Mouse (Mus musculus) midbrain, embryonic 12.5 days (tissue): ENCODE results near the gene Cuzd1. TPM values are rescaled to one million over a fixed set of nuclear protein-coding genes. Genes with fewer than 3 reads are reported as not detected.

ENCODE experiments used
- ATAC-seq: fragments of 200-750 bp; cut with Nextera tagmentation; 2 replicates; pipeline ENCODE4 v1.8.0; 2017; ENCODE audit warnings: low read depth, moderate TSS enrichment, moderate library complexity; ENCODE audit not compliant: low FRiP score
- H3K27ac ChIP-seq: fragments of 300-500 bp; sonication (generic); replicated peaks from 2 replicates; pipeline ENCODE4 v1.5.1; 2016; ENCODE audit warnings: mild to moderate bottlenecking
- H3K27me3 ChIP-seq: fragments of 300-500 bp; sonication (generic); 2 replicates; pipeline ENCODE4 v1.6.1; 2016; ENCODE audit warnings: mild to moderate bottlenecking
- H3K36me3 ChIP-seq: fragments of 300-500 bp; sonication (generic); 2 replicates; pipeline ENCODE4 v1.6.1; 2016
- H3K4me1 ChIP-seq: fragments of 300-500 bp; sonication (generic); 2 replicates; pipeline ENCODE4 v1.6.1; 2016
- H3K4me2 ChIP-seq: fragments of 300-500 bp; sonication (generic); replicated peaks from 2 replicates; pipeline ENCODE4 v1.6.1; 2016; ENCODE audit warnings: mild to moderate bottlenecking, moderate library complexity
- H3K4me3 ChIP-seq: fragments of 300-500 bp; sonication (generic); 2 replicates; pipeline ENCODE4 v1.5.1; 2016; ENCODE audit warnings: mild to moderate bottlenecking
- H3K9ac ChIP-seq: fragments of 300-500 bp; sonication (generic); replicated peaks from 2 replicates; pipeline ENCODE4 v1.6.1; 2016; ENCODE audit warnings: mild to moderate bottlenecking, moderate library complexity
- H3K9me3 ChIP-seq: fragments of 300-500 bp; sonication (generic); 2 replicates; pipeline ENCODE4 v1.6.1; 2016; ENCODE audit warnings: mild to moderate bottlenecking
- WGBS: fragments of 180-500 bp; shearing (Covaris S2); methylation state at CpG from one replicate; pipeline ENCODE4 v1.1.7; 2016; 5-methylcytosine and 5-hydroxymethylcytosine counted together
- polyA plus RNA-seq: library from polyadenylated mRNA; unstranded; fragments of >200 nt; fragmentation: Nextera tagmentation; extraction: Ambion mirVana; gene quantifications from 2 replicates; pipeline ENCODE4 v1.2.1, GENCODE M21; 2016

Cuzd1 gene
- polyA plus RNA-seq = not detected in 2 replicates

DNA sequence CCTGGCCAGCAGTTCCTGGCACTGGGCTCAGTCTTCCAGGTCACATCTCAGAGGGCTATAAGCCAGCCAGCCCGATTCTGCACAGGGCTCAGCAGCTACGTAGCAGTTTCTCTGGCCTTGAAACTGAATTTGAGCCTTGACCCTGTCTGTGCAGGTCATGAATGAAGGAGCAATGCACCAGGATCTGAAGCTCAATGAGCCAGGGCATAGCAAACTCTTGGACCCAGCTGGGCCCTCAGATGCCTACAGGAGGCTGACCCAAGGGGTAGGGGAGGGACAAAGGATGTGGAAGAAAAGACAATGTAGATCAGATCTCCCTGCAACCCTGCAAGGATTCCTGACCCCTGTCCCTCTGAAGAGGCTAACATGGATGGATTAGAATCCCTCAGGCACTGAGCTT is at the start of gene Cuzd1:
TSS of gene Cuzd1 (minus strand) at position 101 of the 400 bp plus-strand sequence.
- H3K9me3 ChIP-seq = no peaks in the 10 kb centered on the region
- H3K27ac ChIP-seq = no peak within 1 kb of the TSS
- no peak within 1 kb of the TSS for H3K4me2 ChIP-seq
- no peak within 1 kb of the TSS for H3K4me3 ChIP-seq
- ATAC-seq = no peak
- H3K4me1 ChIP-seq = no peaks in the 10 kb centered on the region
- no peaks in the 10 kb centered on the region for H3K27me3 ChIP-seq
- H3K9ac ChIP-seq = no peak within 1 kb of the TSS
- H3K36me3 ChIP-seq = no peaks in the 10 kb centered on the region
- 76% methylated on average over 2 of the region's 2 CpGs for WGBS

DNA sequence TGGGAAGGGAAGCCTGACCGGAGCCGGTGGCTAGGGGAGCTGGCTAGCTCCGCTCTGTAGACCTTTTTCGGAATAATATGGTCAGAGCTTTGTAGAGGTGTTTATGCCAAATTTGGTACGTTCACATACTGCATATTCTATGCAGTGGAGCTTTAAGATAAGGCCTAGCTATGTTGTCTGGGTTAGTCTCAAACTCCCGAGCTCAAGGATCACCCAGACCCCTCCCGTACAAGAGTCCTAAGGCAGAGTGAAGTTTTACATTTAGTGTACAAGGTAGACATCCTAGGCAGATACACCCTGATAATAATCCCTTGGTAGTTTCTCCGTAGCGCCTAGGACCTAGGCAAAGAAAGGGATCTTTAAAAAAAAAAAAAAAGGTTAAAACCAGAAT is 49.4 kb upstream of the Cuzd1 start:
- Histone ChIP-seq H3K27ac (peak overlapping the region; percentile 90), H3K4me1 (peaks cover 6% of the 10 kb centered on the region; the same call in 1 of the 2 replicates), H3K9me3 (no peaks in the 10 kb centered on the region), H3K4me2 (peak overlapping the region; percentile 66), H3K36me3 (no peaks in the 10 kb centered on the region), H3K4me3 (peak overlapping the region; percentile 67), H3K9ac (peak overlapping the region; percentile 83), H3K27me3 (no peaks in the 10 kb centered on the region)
- 8% methylated on average over 9 of the region's 9 CpGs for WGBS
- ATAC-seq = no peak; the same call in 1 of the 2 replicates

DNA sequence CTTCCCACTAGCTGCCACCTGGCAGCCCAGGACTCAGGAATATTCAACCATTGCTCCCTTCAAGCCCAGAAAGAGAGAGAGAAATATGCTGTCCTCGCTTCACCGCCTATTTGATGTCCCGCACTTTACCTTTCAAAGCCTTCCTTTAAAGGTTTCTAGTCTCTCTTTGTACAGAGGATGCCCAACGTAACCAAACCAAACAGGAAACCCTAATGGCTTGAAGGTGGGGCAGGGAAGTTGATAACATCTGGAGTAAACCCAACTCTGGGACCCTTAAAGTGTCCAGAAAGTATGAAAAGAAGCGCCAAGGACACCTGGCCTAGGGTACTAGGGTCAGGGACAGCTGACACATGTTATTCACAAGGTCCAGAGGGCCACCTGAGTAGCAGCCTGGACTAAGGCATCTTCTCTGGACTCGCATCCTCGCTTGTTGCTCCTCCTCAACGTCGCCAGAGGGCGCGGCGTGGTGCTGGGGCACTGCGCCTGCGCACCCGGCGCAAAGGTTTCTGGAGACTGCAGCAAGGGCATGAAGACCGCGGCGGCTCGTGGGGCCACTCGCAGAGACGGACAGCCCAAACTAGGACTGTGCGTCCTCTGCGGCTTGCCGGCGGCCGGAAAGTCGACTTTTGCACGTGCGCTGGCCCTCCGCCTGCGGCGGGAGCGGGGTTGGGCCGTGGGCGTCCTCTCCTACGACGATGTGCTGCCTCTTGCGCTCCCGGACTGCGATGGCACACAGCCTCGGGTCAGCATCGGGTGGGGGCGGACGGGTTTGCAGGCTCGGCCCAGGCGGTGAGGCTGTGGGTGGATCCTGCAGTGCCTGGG is 48.8 kb upstream of the Cuzd1 start, which contains the start of gene Pstk:
TSS of gene Pstk (plus strand) at position 494 of the 822 bp plus-strand sequence.
- no peaks in the 10 kb centered on the region for H3K36me3 ChIP-seq
- no peaks in the 10 kb centered on the region for H3K27me3 ChIP-seq
- H3K4me3 ChIP-seq = peak within 1 kb of the TSS; percentile 67
- peak within 1 kb of the TSS; percentile 83 for H3K9ac ChIP-seq
- peak within 1 kb of the TSS; percentile 90 for H3K27ac ChIP-seq
- 5% methylated on average over 45 of the region's 47 CpGs for WGBS
- H3K4me1 ChIP-seq = peaks cover 6% of the 10 kb centered on the region; the same call in 1 of the 2 replicates
- H3K4me2 ChIP-seq = peak within 1 kb of the TSS; percentile 66
- no peaks in the 10 kb centered on the region for H3K9me3 ChIP-seq
- peak; percentile 96 for ATAC-seq

DNA sequence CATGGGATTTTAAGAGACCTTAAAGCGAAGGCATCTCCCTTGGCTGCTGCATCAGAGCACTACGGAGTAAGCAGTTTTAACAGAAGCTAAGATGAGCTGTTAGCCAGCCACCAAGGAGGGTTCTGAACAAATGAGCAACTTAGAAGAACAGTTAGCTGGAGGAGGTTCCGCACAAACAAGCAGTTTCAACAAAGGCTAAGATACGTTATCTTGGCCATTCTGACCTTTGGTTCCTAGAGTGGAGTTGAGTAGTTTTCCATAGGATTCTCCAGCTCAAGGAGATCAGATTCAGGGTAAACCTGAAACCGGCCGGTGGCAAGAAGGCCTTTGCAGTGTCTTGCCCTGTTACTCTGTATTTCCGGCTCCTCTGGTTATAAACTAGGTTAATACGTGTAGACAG is 42.0 kb upstream of the Cuzd1 start:
- no peaks in the 10 kb centered on the region for H3K9me3 ChIP-seq
- no peak overlapping the region for H3K9ac ChIP-seq
- no peak overlapping the region for H3K27ac ChIP-seq
- no peak for ATAC-seq
- peaks cover 2% of the 10 kb centered on the region; the same call in 1 of the 2 replicates for H3K36me3 ChIP-seq
- peaks cover 8% of the 10 kb centered on the region for H3K27me3 ChIP-seq
- no peak overlapping the region for H3K4me2 ChIP-seq
- peaks cover 16% of the 10 kb centered on the region for H3K4me1 ChIP-seq
- H3K4me3 ChIP-seq = no peak overlapping the region
- 95% methylated on average over 8 of the region's 8 CpGs for WGBS

- WGBS = under 1% methylated on average over 55 of the region's 55 CpGs
- H3K9me3 ChIP-seq = no peaks in the 10 kb centered on the region
- peak; percentile 97 for ATAC-seq
Measured at GRCm38 (mm10) chr7:131362615-131363300, 40.7 kb upstream of the Cuzd1 start, which contains the start of gene 2310057M21Rik. Gene 2310057M21Rik (minus strand): TSS chr7:131362759.

DNA sequence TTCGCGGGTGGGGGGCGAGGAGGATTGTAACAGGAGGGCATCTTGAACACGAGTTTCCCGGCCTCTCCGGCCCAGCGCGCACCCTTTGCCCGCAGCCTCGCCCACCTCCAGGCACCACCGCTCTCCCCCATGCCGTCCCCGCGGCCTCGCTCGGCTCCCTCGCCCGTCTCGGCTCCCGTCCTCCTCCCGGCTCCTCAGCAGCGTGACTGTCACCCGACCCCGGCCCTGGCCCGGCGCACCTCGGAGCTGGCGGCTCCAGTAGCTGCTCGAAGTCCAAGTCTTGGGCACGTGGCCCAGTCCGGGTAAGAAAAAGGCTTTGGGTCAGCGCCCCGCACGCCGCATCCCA is 40.1 kb upstream of the Cuzd1 start:
- H3K4me1 ChIP-seq = peaks cover 16% of the 10 kb centered on the region
- H3K9ac ChIP-seq = peak overlapping the region; percentile 89
- H3K4me3 ChIP-seq = peak overlapping the region; percentile 80
- H3K27ac ChIP-seq = peak overlapping the region; percentile 88
- H3K36me3 ChIP-seq = peaks cover 20% of the 10 kb centered on the region
- peak overlapping the region; percentile 90 for H3K4me2 ChIP-seq
- ATAC-seq = peak; percentile 82; the same call in 1 of the 2 replicates
- peaks cover 8% of the 10 kb centered on the region for H3K27me3 ChIP-seq
- under 1% methylated on average over 35 of the region's 35 CpGs for WGBS
- H3K9me3 ChIP-seq = no peaks in the 10 kb centered on the region

More at GRCm38 (mm10) chr7:131362615-131363300, 40.7 kb upstream of the Cuzd1 start, which contains the start of gene 2310057M21Rik:
- Histone ChIP-seq H3K27ac (peak within 1 kb of the TSS; percentile 88), H3K4me1 (peaks cover 16% of the 10 kb centered on the region), H3K4me2 (peak within 1 kb of the TSS; percentile 90), H3K36me3 (peaks cover 15% of the 10 kb centered on the region), H3K9ac (peak within 1 kb of the TSS; percentile 89), H3K4me3 (peak within 1 kb of the TSS; percentile 80), H3K27me3 (peaks cover 8% of the 10 kb centered on the region)

- Histone ChIP-seq H3K36me3 (peaks cover 55% of the 10 kb centered on the region), H3K27me3 (no peaks in the 10 kb centered on the region), H3K9me3 (no peaks in the 10 kb centered on the region), H3K27ac (no peak overlapping the region), H3K4me2 (no peak overlapping the region), H3K4me3 (no peak overlapping the region), H3K9ac (no peak overlapping the region), H3K4me1 (peaks cover 3% of the 10 kb centered on the region)
- no peak for ATAC-seq
- 96% methylated on average over 13 of the region's 13 CpGs for WGBS
Measured at GRCm38 (mm10) chr7:131356105-131356504, 34.0 kb upstream of the Cuzd1 start.

DNA sequence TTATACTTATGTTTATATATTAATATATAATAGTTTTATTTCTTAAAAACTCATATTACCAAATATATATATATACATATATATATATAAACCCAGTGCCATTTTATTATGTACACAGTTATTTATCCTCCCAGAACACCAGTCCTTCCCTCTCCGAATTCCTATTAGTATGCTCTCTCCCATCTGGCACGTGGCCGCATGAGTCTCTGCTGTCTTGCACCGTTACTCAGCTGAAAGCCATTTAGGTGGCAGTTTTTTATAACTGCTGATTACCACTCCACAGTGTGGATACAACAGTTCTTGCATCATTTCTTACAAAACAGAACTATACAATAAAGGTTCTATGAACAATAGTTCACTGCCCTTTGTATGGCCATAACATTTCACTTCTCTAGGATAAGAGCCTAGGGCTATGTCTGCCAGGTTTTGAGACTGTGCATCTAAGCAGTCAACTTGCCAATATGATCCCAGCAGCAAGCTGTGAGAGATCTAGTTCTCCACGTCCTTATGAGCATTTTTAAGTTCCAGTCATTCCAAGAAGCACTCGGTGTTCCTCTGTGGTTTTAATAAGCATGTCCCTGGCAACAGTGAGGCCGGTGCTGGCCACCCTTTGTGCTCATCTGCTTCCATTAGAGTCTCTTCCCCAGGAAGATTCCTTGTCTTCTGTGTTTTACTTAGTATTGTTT is 23.9 kb upstream of the Cuzd1 start:
- Histone ChIP-seq H3K4me1 (no peaks in the 10 kb centered on the region), H3K27ac (no peak overlapping the region), H3K9me3 (no peaks in the 10 kb centered on the region), H3K27me3 (no peaks in the 10 kb centered on the region), H3K4me3 (no peak overlapping the region), H3K9ac (no peak overlapping the region), H3K36me3 (peaks cover 58% of the 10 kb centered on the region), H3K4me2 (no peak overlapping the region)
- whole genome bisulfite sequencing = 75% methylated on average over 7 of the region's 7 CpGs
- no peak for ATAC-seq

GRCm38 (mm10) chr7:131337502-131338068 is 15.5 kb upstream of the Cuzd1 start:
- peak; percentile 54; the same call in 1 of the 2 replicates for ATAC-seq
- no peak overlapping the region for H3K4me2 ChIP-seq
- 34% methylated on average over 8 of the region's 8 CpGs for WGBS
- H3K27me3 ChIP-seq = no peaks in the 10 kb centered on the region
- no peak overlapping the region for H3K4me3 ChIP-seq
- peaks cover 9% of the 10 kb centered on the region; the same call in 1 of the 2 replicates for H3K4me1 ChIP-seq
- H3K9me3 ChIP-seq = no peaks in the 10 kb centered on the region
- H3K27ac ChIP-seq = peak overlapping the region; percentile 54
- H3K36me3 ChIP-seq = peaks cover 19% of the 10 kb centered on the region
- no peak overlapping the region for H3K9ac ChIP-seq

- no peak within 1 kb of the TSS for H3K9ac ChIP-seq
- no peaks in the 10 kb centered on the region for H3K27me3 ChIP-seq
- no peak for ATAC-seq
- H3K4me3 ChIP-seq = no peak within 1 kb of the TSS
- H3K9me3 ChIP-seq = no peaks in the 10 kb centered on the region
- no peak within 1 kb of the TSS for H3K27ac ChIP-seq
- H3K36me3 ChIP-seq = no peaks in the 10 kb centered on the region
- peaks cover 9% of the 10 kb centered on the region; the same call in 1 of the 2 replicates for H3K4me1 ChIP-seq
- no peak within 1 kb of the TSS for H3K4me2 ChIP-seq
- WGBS = 51% methylated on average over 1 of the region's 1 CpGs
Measured at GRCm38 (mm10) chr7:131333564-131333963, 11.5 kb upstream of the Cuzd1 start, which contains the start of gene Fam24a. Gene Fam24a (plus strand): TSS chr7:131333864.

GRCm38 (mm10) chr7:131331688-131332087 is 9.6 kb upstream of the Cuzd1 start:
- WGBS = 78% methylated on average over 2 of the region's 2 CpGs
- no peaks in the 10 kb centered on the region for H3K36me3 ChIP-seq
- no peaks in the 10 kb centered on the region for H3K9me3 ChIP-seq
- no peaks in the 10 kb centered on the region for H3K27me3 ChIP-seq
- no peak overlapping the region for H3K4me2 ChIP-seq
- no peak overlapping the region for H3K4me3 ChIP-seq
- H3K27ac ChIP-seq = no peak overlapping the region
- no peak overlapping the region for H3K9ac ChIP-seq
- H3K4me1 ChIP-seq = no peaks in the 10 kb centered on the region
- ATAC-seq = no peak
